In the genomic region with DNA sequence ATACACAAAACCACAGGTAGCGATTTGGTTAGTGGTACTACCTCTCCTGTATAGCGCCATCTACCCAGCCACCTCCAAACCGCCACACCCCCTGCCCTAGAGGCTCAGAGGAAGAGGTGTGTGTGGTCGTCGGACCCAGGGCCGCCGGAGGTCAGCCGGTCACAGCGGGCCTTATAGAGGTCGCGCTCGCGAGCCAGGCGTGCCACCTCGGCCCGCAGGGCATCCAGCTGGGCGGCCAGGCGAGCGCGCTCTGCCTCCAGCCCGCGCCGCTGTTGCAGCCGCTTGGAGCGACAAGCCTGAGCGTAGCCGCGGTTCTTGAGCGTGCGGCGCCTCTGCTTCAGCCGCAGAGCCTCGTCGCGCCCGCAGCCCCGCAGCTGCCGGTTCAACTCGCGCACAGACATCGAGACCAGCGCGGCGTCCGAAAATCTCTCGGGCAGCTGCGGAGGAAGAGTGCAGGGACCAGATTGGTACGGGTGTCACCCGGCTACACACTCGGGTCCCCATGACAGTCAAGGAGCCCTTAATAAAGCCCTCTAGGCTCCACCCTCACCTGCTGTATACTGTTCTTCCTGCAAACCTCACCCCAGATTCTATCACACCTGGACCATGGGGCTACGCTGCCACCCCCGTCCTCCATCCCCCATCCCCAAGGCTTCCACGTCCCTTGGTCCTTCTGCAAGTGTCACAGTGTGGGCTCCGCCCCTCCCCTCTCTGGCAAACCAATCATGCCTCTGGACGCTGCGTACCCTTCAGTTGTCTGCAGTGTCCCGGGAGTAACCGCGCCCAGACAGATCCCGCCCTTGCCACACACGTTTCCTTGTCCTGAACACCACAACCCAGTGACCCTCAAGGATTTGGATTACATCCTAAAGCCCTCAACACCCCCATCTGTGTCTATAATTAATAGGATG, we compare ENCODE assay signal across 9 mouse cellular contexts. TPM values are rescaled to one million over a fixed set of nuclear protein-coding genes. Genes with fewer than 3 reads are reported as not detected.
A peak's percentile ranks its signal among the peaks of the same experiment; 100 is the strongest.
DNase-seq lines count a peak whose midpoint lies in the region; ATAC-seq lines count a peak whose summit lies in the region.
"Had no signal": no experiment of that assay in that cellular context is flagged by ENCODE, and none has a peak within 500 bp of the region (broad histone marks: within the 10 kb centered on the region; RNA-seq: fewer than 3 reads in every experiment).

No protein-coding gene starts in this region.

- peak overlapping the region; percentile 51 for H3K4me3 ChIP-seq in forebrain, embryonic 11.5 days (ENCODE audit: low read depth, low read length)
- peak overlapping the region; percentile 49 for H3K4me3 ChIP-seq in kidney, embryonic 15.5 days (replicated peaks)
- H3K4me3 ChIP-seq in stomach, embryonic 14.5 days (ENCODE audit: low read depth, low read length) = peak overlapping the region; percentile 40

- H3K36me3 ChIP-seq in forebrain, embryonic 11.5 days (ENCODE audit: control insufficient read depth, insufficient read depth, low read length) = no peaks in the 10 kb centered on the region
- H3K36me3 ChIP-seq in kidney, embryonic 15.5 days = no peaks in the 10 kb centered on the region
- H3K36me3 ChIP-seq in stomach, embryonic 14.5 days (ENCODE audit: control insufficient read depth, insufficient read depth, low read length) = no peaks in the 10 kb centered on the region

- H3K27ac ChIP-seq in forebrain, embryonic 11.5 days (ENCODE audit: low read depth, low read length) = no peak overlapping the region
- no peak overlapping the region for H3K27ac ChIP-seq in kidney, embryonic 15.5 days
- H3K27ac ChIP-seq in stomach, embryonic 14.5 days (ENCODE audit: low read length) = no peak overlapping the region

- peak overlapping the region; percentile 53 for H3K9ac ChIP-seq in forebrain, embryonic 11.5 days (ENCODE audit: low read length)
- H3K9ac ChIP-seq in kidney, embryonic 15.5 days = peak overlapping the region; percentile 45
- peak overlapping the region; percentile 15; the same call in 1 of the 2 replicates for H3K9ac ChIP-seq in stomach, embryonic 14.5 days (replicated peaks; ENCODE audit: low read depth, low read length)

- DNase-seq in left cerebral cortex, adult 18-20 months (ENCODE audit: low spot score in 2 of 2) = peak; percentile 35 to 52
- no peak for DNase-seq in left cerebral cortex, adult 9 months (ENCODE audit: low spot score in 2 of 2)
- DNase-seq in brain, adult 2 months (ENCODE audit: low read depth, low spot score) = peak; percentile 63
- DNase-seq in forebrain, embryonic 11.5 days (ENCODE audit: low spot score) = peak; percentile 70
- DNase-seq in lung, postnatal 36 days = peak; percentile 22
- no peak for DNase-seq in thymus, postnatal 14 days

- H3K4me2 ChIP-seq in forebrain, embryonic 11.5 days (ENCODE audit: low read depth, low read length, severe bottlenecking) = peak overlapping the region; percentile 94
- peak overlapping the region; percentile 96 for H3K4me2 ChIP-seq in kidney, embryonic 15.5 days
- H3K4me2 ChIP-seq in stomach, embryonic 14.5 days (replicated peaks; ENCODE audit: low read depth, low read length) = peak overlapping the region; percentile 85

- under 1% methylated on average over 61 of the region's 61 CpGs for WGBS in forebrain, embryonic 11.5 days
- WGBS in kidney, embryonic 15.5 days = under 1% methylated on average over 61 of the region's 61 CpGs
- under 1% methylated on average over 61 of the region's 61 CpGs for WGBS in stomach, embryonic 14.5 days

- H3K4me1 ChIP-seq in forebrain, embryonic 11.5 days (replicated peaks; ENCODE audit: control insufficient read depth, insufficient read depth, low read length) = no peaks in the 10 kb centered on the region
- H3K4me1 ChIP-seq in kidney, embryonic 15.5 days = peaks cover 12% of the 10 kb centered on the region
- peaks cover 2% of the 10 kb centered on the region; the same call in 1 of the 2 replicates for H3K4me1 ChIP-seq in stomach, embryonic 14.5 days (ENCODE audit: control insufficient read depth, insufficient read depth, low read length)

- no peaks in the 10 kb centered on the region for H3K9me3 ChIP-seq in forebrain, embryonic 11.5 days (ENCODE audit: control insufficient read depth, low read length)
- no peaks in the 10 kb centered on the region for H3K9me3 ChIP-seq in kidney, embryonic 15.5 days (replicated peaks)
- no peaks in the 10 kb centered on the region for H3K9me3 ChIP-seq in stomach, embryonic 14.5 days (ENCODE audit: control insufficient read depth, low read depth, low read length)

- H3K27me3 ChIP-seq in forebrain, embryonic 11.5 days (ENCODE audit: control insufficient read depth, insufficient read depth, low read length) = peaks cover 15% of the 10 kb centered on the region; the same call in 1 of the 2 replicates
- peaks cover 69% of the 10 kb centered on the region for H3K27me3 ChIP-seq in kidney, embryonic 15.5 days
- peaks cover 16% of the 10 kb centered on the region; the same call in 1 of the 2 replicates for H3K27me3 ChIP-seq in stomach, embryonic 14.5 days (ENCODE audit: control insufficient read depth, insufficient read depth, low read length)

- ATAC-seq in forebrain, embryonic 11.5 days (replicated peaks; ENCODE audit: low FRiP score) = peak; percentile 59
- peak; percentile 62 for ATAC-seq in kidney, embryonic 15.5 days (replicated peaks; ENCODE audit: low FRiP score)
- 0 out of 2 replicates have a peak, but pooled peaks have one; percentile 38 for ATAC-seq in stomach, embryonic 14.5 days (ENCODE audit: insufficient number of reproducible peaks, insufficient read depth, low FRiP score, low read depth)

RNA-seq across cellular contexts. Expression of a gene that starts 4.1 kb away (rescaled TPM):
- 1 to 10 TPM in 1 of 2 experiments, under 1 TPM in 1; 0.82 to 1.4 TPM for total RNA-seq in left cerebral cortex, adult 18-20 months (2021)
- polyA plus RNA-seq in forebrain, embryonic 11.5 days (2014; fragmentation: Nextera tagmentation; extraction: Ambion mirVana) = not detected in 2 replicates
- not detected in 2 replicates for polyA plus RNA-seq in kidney, embryonic 15.5 days (2015; fragmentation: Nextera tagmentation; extraction: Ambion mirVana)
- polyA plus RNA-seq in stomach, embryonic 14.5 days (2014; fragmentation: Nextera tagmentation; extraction: Ambion mirVana) = not detected in 2 replicates
- total RNA-seq: adrenal gland, adult 18-20 months had no signal

RNA-seq across cellular contexts. Expression of a gene that starts 10.5 kb away (rescaled TPM):
- total RNA-seq in left cerebral cortex, adult 18-20 months (2021) = 100 to 1,000 TPM; 218 to 223 TPM
- 0.21 and 0.28 TPM in 2 replicates for polyA plus RNA-seq in forebrain, embryonic 11.5 days (2014; fragmentation: Nextera tagmentation; extraction: Ambion mirVana)
- 0.24 and 0.26 TPM in 2 replicates for polyA plus RNA-seq in kidney, embryonic 15.5 days (2015; fragmentation: Nextera tagmentation; extraction: Ambion mirVana)
- polyA plus RNA-seq in stomach, embryonic 14.5 days (2014; fragmentation: Nextera tagmentation; extraction: Ambion mirVana) = 0.19 and 0.24 TPM in 2 replicates

RNA-seq across cellular contexts. Expression of a gene that starts 19.4 kb away (rescaled TPM):
- total RNA-seq in left cerebral cortex, adult 18-20 months (2021) = 10 to 100 TPM; 27.6 to 37.2 TPM
- 16.2 and 17.8 TPM in 2 replicates for polyA plus RNA-seq in forebrain, embryonic 11.5 days (2014; fragmentation: Nextera tagmentation; extraction: Ambion mirVana)
- 50.5 and 55.4 TPM in 2 replicates for polyA plus RNA-seq in kidney, embryonic 15.5 days (2015; fragmentation: Nextera tagmentation; extraction: Ambion mirVana)
- polyA plus RNA-seq in stomach, embryonic 14.5 days (2014; fragmentation: Nextera tagmentation; extraction: Ambion mirVana) = 43.4 and 44.0 TPM in 2 replicates

RNA-seq across cellular contexts. Expression of a gene that starts 30.3 kb away (rescaled TPM):
- total RNA-seq in left cerebral cortex, adult 18-20 months (2021) = 10 to 100 TPM; 38.0 to 49.1 TPM
- polyA plus RNA-seq in forebrain, embryonic 11.5 days (2014; fragmentation: Nextera tagmentation; extraction: Ambion mirVana) = 13.3 and 14.6 TPM in 2 replicates
- 2.4 and 2.9 TPM in 2 replicates for polyA plus RNA-seq in kidney, embryonic 15.5 days (2015; fragmentation: Nextera tagmentation; extraction: Ambion mirVana)
- polyA plus RNA-seq in stomach, embryonic 14.5 days (2014; fragmentation: Nextera tagmentation; extraction: Ambion mirVana) = 3.9 and 4.4 TPM in 2 replicates

RNA-seq across cellular contexts. Expression of a gene that starts 39.1 kb away (rescaled TPM):
- 10 to 100 TPM; 83.6 to 86.8 TPM for total RNA-seq in left cerebral cortex, adult 18-20 months (2021)
- polyA plus RNA-seq in forebrain, embryonic 11.5 days (2014; fragmentation: Nextera tagmentation; extraction: Ambion mirVana) = 74.2 and 74.6 TPM in 2 replicates
- polyA plus RNA-seq in kidney, embryonic 15.5 days (2015; fragmentation: Nextera tagmentation; extraction: Ambion mirVana) = 89.2 and 93.0 TPM in 2 replicates
- 67.6 and 69.6 TPM in 2 replicates for polyA plus RNA-seq in stomach, embryonic 14.5 days (2014; fragmentation: Nextera tagmentation; extraction: Ambion mirVana)

Comparison
In these comparisons a context has a peak if more than half of its experiments do, and no peak if none do; other contexts are left out.
1. DNase-seq: peak in left cerebral cortex, adult 18-20 months (2 of 2), brain, adult 2 months (single experiment), forebrain, embryonic 11.5 days (single experiment) and lung, postnatal 36 days (single experiment); none in left cerebral cortex, adult 9 months (0 of 2) and thymus, postnatal 14 days (single experiment).
2. Peak in every context shown above with its lines, with median percentiles within 50 percentile points of each other: ATAC-seq, H3K4me2 ChIP-seq, H3K4me3 ChIP-seq and H3K9ac ChIP-seq.